In the genomic region with DNA sequence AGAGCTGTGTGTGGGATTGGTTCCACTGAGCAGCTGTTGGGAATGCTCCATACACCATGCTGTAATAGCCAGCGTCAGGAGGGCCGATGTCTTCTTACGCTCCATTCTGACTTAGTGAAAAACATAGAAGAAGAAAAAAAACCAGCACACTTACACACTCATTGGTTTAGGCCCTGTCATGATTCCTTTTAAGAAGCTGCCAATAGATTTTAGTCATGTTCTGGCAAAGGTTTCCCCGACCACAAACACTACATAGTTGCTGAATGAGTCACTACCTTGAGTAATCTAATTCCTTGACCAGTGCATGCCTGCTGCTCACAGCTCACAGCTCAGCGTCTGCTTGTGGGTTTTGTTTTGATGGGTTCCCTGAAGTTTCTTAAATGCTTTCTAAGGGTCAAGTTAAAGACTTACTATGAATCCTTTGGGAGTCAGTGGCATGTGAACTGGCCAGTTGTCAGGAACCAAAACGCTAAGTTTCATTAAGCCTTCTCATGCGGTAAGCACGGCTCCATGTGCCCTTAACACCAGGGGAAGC, we compare ENCODE assay signal across 7 mouse cellular contexts. TPM values are rescaled to one million over a fixed set of nuclear protein-coding genes. Genes with fewer than 3 reads are reported as not detected.
A peak's percentile ranks its signal among the peaks of the same experiment; 100 is the strongest.
DNase-seq lines count a peak whose midpoint lies in the region; TF ChIP-seq lines count a peak whose summit lies in the region.

No protein-coding gene starts in this region.

- peaks cover 22 to 26% of the 10 kb centered on the region in 2 experiments for H3K4me1 ChIP-seq in MEL (ENCODE audit: control insufficient read depth in 1 of 2, insufficient read depth in 2 of 2, low read length in 2 of 2)

- H3K27me3 ChIP-seq in MEL (ENCODE audit: control insufficient read depth in 1 of 2, insufficient read depth in 2 of 2, low read length in 2 of 2): no peaks in the 10 kb centered on the region

- no peak for TF ChIP-seq CTCF in MEL (IDR thresholded peaks at IDR 0.05 in 2 of 3, conservative IDR thresholded peaks at IDR 0.05 in 1 of 3; ENCODE audit: control insufficient read depth in 1 of 3, insufficient read depth in 1 of 3, low read depth in 2 of 3, low read length in 3 of 3, poor library complexity in 1 of 3, severe bottlenecking in 1 of 3)
- no peak for TF ChIP-seq CTCF in left cerebral cortex, adult 2 months (IDR thresholded peaks at IDR 0.05)

- no peak for TF ChIP-seq POLR2A in MEL (IDR thresholded peaks at IDR 0.05; ENCODE audit: control insufficient read depth in 1 of 2, insufficient read depth in 1 of 2, low read depth in 1 of 2, low read length in 2 of 2, poor library complexity in 1 of 2)

- H3K36me3 ChIP-seq in MEL (ENCODE audit: control insufficient read depth in 1 of 2, insufficient read depth in 2 of 2, low read length in 2 of 2): peaks cover 0 to 21% of the 10 kb centered on the region in 2 experiments; a peak in 2 of 4 replicates

- TF ChIP-seq EP300 in MEL (IDR thresholded peaks at IDR 0.05; ENCODE audit: low read depth in 1 of 2, low read length in 2 of 2): no peak

- peak; percentile 54 for DNase-seq in MEL (ENCODE audit: low read depth, low spot score)
- peak; percentile 43 for DNase-seq in adrenal gland, postnatal 10 days
- DNase-seq in gastrocnemius, postnatal 10 days: peak; percentile 13
- peak; percentile 69 for DNase-seq in kidney, adult 11 months
- peak; percentile 88 for DNase-seq in lung, postnatal 36 days
- no peak for DNase-seq in left cerebral cortex, adult 2 months (ENCODE audit: extremely low spot score in 1 of 2, low spot score in 2 of 2)
- DNase-seq in thymus, postnatal 14 days: no peak

- H3K79me2 ChIP-seq in MEL (ENCODE audit: control insufficient read depth, insufficient read depth, low read length, poor library complexity): no peaks in the 10 kb centered on the region

- no peak overlapping the region for H3K4me3 ChIP-seq in MEL (ENCODE audit: control insufficient read depth in 1 of 2, insufficient read depth in 1 of 2, low read depth in 2 of 2, low read length in 2 of 2)
- no peak overlapping the region for H3K4me3 ChIP-seq in left cerebral cortex, adult 2 months

- H3K27ac ChIP-seq in MEL (ENCODE audit: control insufficient read depth, low read depth, low read length): no peak overlapping the region
- no peak overlapping the region for H3K27ac ChIP-seq in left cerebral cortex, adult 2 months

- H3K9ac ChIP-seq in MEL (ENCODE audit: control insufficient read depth, low read depth, low read length, poor library complexity, severe bottlenecking): no peak overlapping the region

- H3K9me3 ChIP-seq in MEL (replicated peaks; ENCODE audit: insufficient read depth, low read length): no peaks in the 10 kb centered on the region

- TF ChIP-seq RAD21 in MEL (IDR thresholded peaks at IDR 0.05; ENCODE audit: low read depth, low read length): no peak

- intact Hi-C loops in left cerebral cortex, adult 2 months (cut with DNase I): no loop called here

TF ChIP-seq in MEL, 35 proteins besides CTCF, POLR2A, EP300 and RAD21:
- 0 out of 2 replicates have a peak, but pooled peaks have one; percentile 9 for TF ChIP-seq ETS1 (IDR thresholded peaks at IDR 0.05; ENCODE audit: low read depth, low read length)
- TF ChIP-seq CHD1 (IDR thresholded peaks at IDR 0.05; ENCODE audit: low read depth, low read length): no peak

RNA-seq across cellular contexts. Expression of gene Bach2, which starts 58.8 kb away (rescaled TPM):
- total RNA-seq in MEL (2012; rRNA removed): not detected in 2 replicates
- under 1 TPM in 1 of 2 experiments, not detected in 1; 0.04 TPM for polyA plus RNA-seq in MEL (2012; ENCODE audit: insufficient read depth in 1 of 2, insufficient read length in 2 of 2, low read depth in 1 of 2, low replicate concordance in 2 of 2, missing spikeins in 1 of 2)
- 10 to 100 TPM in 1 of 2 experiments, 1 to 10 TPM in 1; 9.4 to 16.0 TPM for total RNA-seq in adrenal gland, postnatal 10 days (2021)
- total RNA-seq in gastrocnemius, postnatal 10 days (2021): 10 to 100 TPM in 1 of 2 experiments, 1 to 10 TPM in 1; 8.7 to 10.9 TPM
- 10 to 100 TPM; 20.8 to 25.8 TPM for total RNA-seq in left cerebral cortex, adult 2 months (2021)

Comparison
In these comparisons a context has a peak if more than half of its experiments do, and no peak if none do; other contexts are left out.
1. DNase-seq: peak in MEL (single experiment), adrenal gland, postnatal 10 days (single experiment), gastrocnemius, postnatal 10 days (single experiment), kidney, adult 11 months (single experiment) and lung, postnatal 36 days (single experiment); none in left cerebral cortex, adult 2 months (0 of 2) and thymus, postnatal 14 days (single experiment).